Mouse (Mus musculus) liver, embryonic 11.5 days (tissue): ENCODE results near the gene Eprs. TPM values are rescaled to one million over a fixed set of nuclear protein-coding genes. Genes with fewer than 3 reads are reported as not detected.

Experiments
- ATAC-seq: fragments of 200-750 bp; cut with Nextera tagmentation; replicated peaks from 2 replicates; pipeline ENCODE4 v1.8.0; 2017; ENCODE audit warnings: moderate number of reproducible peaks, mild to moderate bottlenecking, moderate TSS enrichment, moderate library complexity; ENCODE audit not compliant: low FRiP score
- DNase-seq: peaks from one replicate; pipeline ENCODE4 v3.0.0-alpha.2; 2017; ENCODE audit warnings: low spot score
- H3K27ac ChIP-seq: fragments of 300-500 bp; sonication (generic); 2 replicates; pipeline ENCODE4 v1.5.1; 2014; ENCODE audit warnings: mild to moderate bottlenecking, low read depth, low read length, control low read depth
- H3K27me3 ChIP-seq: fragments of 300-500 bp; sonication (generic); replicated peaks from 2 replicates; pipeline ENCODE4 v1.6.1; 2014; ENCODE audit warnings: low read length, mixed read lengths; ENCODE audit not compliant: control insufficient read depth, insufficient read depth
- H3K36me3 ChIP-seq: fragments of 300-500 bp; sonication (generic); 2 replicates; pipeline ENCODE4 v1.6.1; 2014; ENCODE audit warnings: mild to moderate bottlenecking, low read length, moderate library complexity, mixed read lengths; ENCODE audit not compliant: control insufficient read depth, insufficient read depth
- H3K4me1 ChIP-seq: fragments of 300-500 bp; sonication (generic); replicated peaks from 2 replicates; pipeline ENCODE4 v1.6.1; 2014; ENCODE audit warnings: low read length, mixed read lengths; ENCODE audit not compliant: control insufficient read depth, insufficient read depth
- H3K4me2 ChIP-seq: fragments of 300-500 bp; sonication (generic); 2 replicates; pipeline ENCODE4 v1.6.1; 2014; ENCODE audit warnings: mild to moderate bottlenecking, control low read depth, moderate library complexity
- H3K4me3 ChIP-seq: fragments of 300-500 bp; sonication (generic); 2 replicates; pipeline ENCODE4 v1.5.1; 2014; ENCODE audit warnings: low read depth, low read length, control low read depth
- H3K9ac ChIP-seq: fragments of 300-500 bp; sonication (generic); 2 replicates; pipeline ENCODE4 v1.6.1; 2014; ENCODE audit warnings: low read depth, low read length, control low read depth
- H3K9me3 ChIP-seq: fragments of 300-500 bp; sonication (generic); 2 replicates; pipeline ENCODE4 v1.6.1; 2016; ENCODE audit warnings: low read length, inconsistent platforms, mixed read lengths; ENCODE audit not compliant: control insufficient read depth
- whole genome bisulfite sequencing: fragments of 180-500 bp; shearing (Covaris S2); extraction: QIAGEN DNeasy Blood & Tissue Kit; methylation state at CpG from one replicate; pipeline ENCODE4 v1.1.7; 2014; 5-methylcytosine and 5-hydroxymethylcytosine counted together
- polyA plus RNA-seq: library from polyadenylated mRNA; unstranded; fragments of >200 nt; fragmentation: Nextera tagmentation; extraction: Ambion mirVana; gene quantifications from 2 replicates; pipeline ENCODE4 v1.2.1, GENCODE M21; 2014

Gene Eprs
- polyA plus RNA-seq, 1 experiment from 2014 or later: 180 TPM

- H3K4me1 ChIP-seq: peaks cover 22% of the 10 kb centered on the region; the same call in 1 of the 2 replicates
- no peak for DNase-seq
- H3K27me3 ChIP-seq: no peaks in the 10 kb centered on the region
- H3K9ac ChIP-seq: no peak overlapping the region
- no peaks in the 10 kb centered on the region for H3K36me3 ChIP-seq
- WGBS: 82% methylated on average over 7 of the region's 7 CpGs
- H3K4me3 ChIP-seq: no peak overlapping the region
- no peak overlapping the region for H3K27ac ChIP-seq
- no peaks in the 10 kb centered on the region for H3K9me3 ChIP-seq
- no peak for ATAC-seq
- 0 out of 2 replicates have a peak overlapping the region, but pooled peaks have one; percentile 23 for H3K4me2 ChIP-seq
Measured at GRCm38 (mm10) chr1:185448936-185449335, 86.1 kb downstream of the Eprs start.

- Histone ChIP-seq H3K36me3 (no peaks in the 10 kb centered on the region), H3K27me3 (peaks cover 5% of the 10 kb centered on the region), H3K9ac (no peak overlapping the region), H3K4me1 (peaks cover 25% of the 10 kb centered on the region; the same call in 1 of the 2 replicates), H3K27ac (peak overlapping the region; percentile 68), H3K4me3 (no peak overlapping the region), H3K4me2 (peak overlapping the region; percentile 53; the same call in 1 of the 2 replicates), H3K9me3 (no peaks in the 10 kb centered on the region)
- DNase-seq (no peak), ATAC-seq (no peak)
- 61% methylated on average over 2 of the region's 2 CpGs for WGBS
Measured at GRCm38 (mm10) chr1:185449727-185450126, 86.9 kb downstream of the Eprs start.

- Histone ChIP-seq H3K9ac (peak overlapping the region; percentile 55), H3K9me3 (no peaks in the 10 kb centered on the region), H3K4me3 (peak overlapping the region; percentile 21), H3K4me2 (peak overlapping the region; percentile 53), H3K27me3 (peaks cover 17% of the 10 kb centered on the region), H3K27ac (peak overlapping the region; percentile 68), H3K36me3 (no peaks in the 10 kb centered on the region), H3K4me1 (peaks cover 28% of the 10 kb centered on the region)
- no peak for ATAC-seq
- WGBS: 80% methylated on average over 8 of the region's 8 CpGs
- DNase-seq: no peak
Measured at GRCm38 (mm10) chr1:185451077-185451476, 88.2 kb downstream of the Eprs start.

- H3K4me1 ChIP-seq: peaks cover 31% of the 10 kb centered on the region
- H3K4me2 ChIP-seq: peak overlapping the region; percentile 53
- ATAC-seq (no peak), DNase-seq (no peak)
- no peaks in the 10 kb centered on the region for H3K9me3 ChIP-seq
- WGBS: 65% methylated on average over 3 of the region's 3 CpGs
- peaks cover 2% of the 10 kb centered on the region; the same call in 1 of the 2 replicates for H3K36me3 ChIP-seq
- peak overlapping the region; percentile 21 for H3K4me3 ChIP-seq
- peaks cover 21% of the 10 kb centered on the region for H3K27me3 ChIP-seq
- peak overlapping the region; percentile 55 for H3K9ac ChIP-seq
- peak overlapping the region; percentile 68 for H3K27ac ChIP-seq
Measured at GRCm38 (mm10) chr1:185451495-185451894, 88.7 kb downstream of the Eprs start.

- H3K4me2 ChIP-seq: no peak overlapping the region
- H3K9ac ChIP-seq: no peak overlapping the region
Measured at GRCm38 (mm10) chr1:185452461-185452860, 89.6 kb downstream of the Eprs start.

GRCm38 (mm10) chr1:185454144-185454543 lies 91.3 kb downstream of the Eprs start:
- WGBS: 38% methylated on average over 4 of the region's 4 CpGs
- ATAC-seq (peak; percentile 10; the same call in 1 of the 2 replicates), DNase-seq (no peak)
- H3K4me3 ChIP-seq: peak overlapping the region; percentile 87
- peaks cover 8% of the 10 kb centered on the region; the same call in 1 of the 2 replicates for H3K36me3 ChIP-seq
- H3K4me1 ChIP-seq: peaks cover 42% of the 10 kb centered on the region
- peaks cover 21% of the 10 kb centered on the region for H3K27me3 ChIP-seq
- no peaks in the 10 kb centered on the region for H3K9me3 ChIP-seq
- H3K27ac ChIP-seq: peak overlapping the region; percentile 90
- peak overlapping the region; percentile 64 for H3K9ac ChIP-seq
- peak overlapping the region; percentile 91 for H3K4me2 ChIP-seq

More at GRCm38 (mm10) chr1:185452461-185452860, 89.6 kb downstream of the Eprs start:
- Histone ChIP-seq H3K9me3 (no peaks in the 10 kb centered on the region), H3K4me3 (no peak overlapping the region), H3K27me3 (peaks cover 21% of the 10 kb centered on the region), H3K36me3 (peaks cover 8% of the 10 kb centered on the region; the same call in 1 of the 2 replicates), H3K4me1 (peaks cover 36% of the 10 kb centered on the region), H3K27ac (peak overlapping the region; percentile 68)
- 84% methylated on average over 6 of the region's 6 CpGs for WGBS
- ATAC-seq (no peak), DNase-seq (no peak)

GRCm38 (mm10) chr1:185454575-185454954 lies 91.7 kb downstream of the Eprs start, which contains the start of gene Slc30a10:
Gene Slc30a10, plus strand, starts transcription at chr1:185454848.
- ATAC-seq (peak; percentile 98), DNase-seq (peak; percentile 79)
- H3K4me3 ChIP-seq: peak within 1 kb of the TSS; percentile 87
- H3K4me1 ChIP-seq: peaks cover 42% of the 10 kb centered on the region
- 2% methylated on average over 18 of the region's 18 CpGs for WGBS
- H3K27me3 ChIP-seq: peaks cover 21% of the 10 kb centered on the region
- H3K36me3 ChIP-seq: peaks cover 10% of the 10 kb centered on the region; the same call in 1 of the 2 replicates
- no peaks in the 10 kb centered on the region for H3K9me3 ChIP-seq
- peak within 1 kb of the TSS; percentile 91 for H3K4me2 ChIP-seq
- peak within 1 kb of the TSS; percentile 91 for H3K9ac ChIP-seq
- H3K27ac ChIP-seq: peak within 1 kb of the TSS; percentile 97

- peak overlapping the region; percentile 87 for H3K4me3 ChIP-seq
- H3K27me3 ChIP-seq: peaks cover 21% of the 10 kb centered on the region
- no peaks in the 10 kb centered on the region for H3K9me3 ChIP-seq
- H3K4me1 ChIP-seq: peaks cover 42% of the 10 kb centered on the region
- peak overlapping the region; percentile 91 for H3K9ac ChIP-seq
- peak overlapping the region; percentile 97 for H3K27ac ChIP-seq
- WGBS: 2% methylated on average over 71 of the region's 71 CpGs
- ATAC-seq: peak; percentile 6; the same call in 1 of the 2 replicates
- peaks cover 10% of the 10 kb centered on the region; the same call in 1 of the 2 replicates for H3K36me3 ChIP-seq
- peak overlapping the region; percentile 91 for H3K4me2 ChIP-seq
- no peak for DNase-seq
Measured at GRCm38 (mm10) chr1:185454955-185455701, 92.3 kb downstream of the Eprs start.
